Mouse (Mus musculus): ENCODE data around the gene Ankrd22. TPM values are rescaled to one million over a fixed set of nuclear protein-coding genes. Genes with fewer than 3 reads are reported as not detected.

The Ankrd22 gene
- polyA plus RNA-seq, 1 experiment = not detected

DNA sequence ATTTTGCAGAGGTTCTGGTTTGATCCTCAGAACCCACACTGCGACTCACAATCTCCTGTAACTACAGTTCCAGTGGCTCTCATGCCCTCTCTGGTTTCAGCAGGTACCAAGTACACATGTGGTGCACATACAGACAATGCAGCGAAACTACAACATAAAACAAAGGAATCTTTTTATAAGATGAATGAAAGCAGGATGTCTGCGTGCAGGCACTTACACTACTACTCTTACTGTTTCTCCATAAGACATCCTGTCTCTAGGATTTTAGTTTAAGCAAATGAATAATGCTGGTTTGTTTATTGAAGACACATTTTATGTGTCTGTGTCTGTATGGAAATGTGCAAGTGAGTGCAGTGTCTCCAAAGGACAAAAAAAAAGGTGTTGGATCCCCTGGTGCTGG lies 15.4 kb upstream of the Ankrd22 start:
- Histone ChIP-seq H3K4me1 (ENCODE audit: control insufficient read depth, insufficient read depth, low read length) (no peaks in the 10 kb centered on the region), H3K27ac (ENCODE audit: insufficient read depth, low read depth, low read length) (no peak overlapping the region), H3K4me3 (ENCODE audit: insufficient read depth, low read depth, low read length) (no peak overlapping the region), H3K36me3 (ENCODE audit: control insufficient read depth, insufficient read depth, low read length) (no peaks in the 10 kb centered on the region), H3K27me3 (replicated peaks; ENCODE audit: control insufficient read depth, insufficient read depth, low read length) (no peaks in the 10 kb centered on the region; the same call in 1 of the 2 replicates)
- no peak for DNase-seq
- no peak for TF ChIP-seq CTCF (conservative IDR thresholded peaks at IDR 0.05; ENCODE audit: insufficient read depth, insufficient read length, low read depth, low read length)
- no peak for TF ChIP-seq POLR2A (IDR thresholded peaks at IDR 0.05; ENCODE audit: low read depth, low read length)
- WGBS = 88% methylated on average over 3 of the region's 3 CpGs

DNA sequence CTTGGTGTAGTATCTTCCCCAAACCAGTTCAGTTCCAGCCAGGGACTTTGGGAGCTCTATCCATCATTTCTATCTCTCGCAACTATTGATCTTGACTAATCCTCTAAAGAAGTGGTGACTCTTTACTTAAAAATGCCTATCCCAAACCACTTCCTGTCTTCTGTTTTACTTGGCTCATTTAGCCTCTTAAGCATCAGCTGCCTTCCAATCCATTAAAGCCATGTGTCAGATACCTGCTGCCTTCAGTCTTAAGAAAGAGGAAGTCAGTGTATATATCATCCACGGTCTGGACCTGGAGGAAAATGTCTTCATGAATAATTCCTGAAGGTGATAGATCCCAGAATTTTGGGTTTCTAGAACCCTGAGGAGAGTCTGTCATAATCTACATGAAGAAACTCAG lies 14.5 kb upstream of the Ankrd22 start:
- Histone ChIP-seq H3K4me3 (ENCODE audit: insufficient read depth, low read depth, low read length) (no peak overlapping the region), H3K36me3 (ENCODE audit: control insufficient read depth, insufficient read depth, low read length) (no peaks in the 10 kb centered on the region), H3K27ac (ENCODE audit: insufficient read depth, low read depth, low read length) (no peak overlapping the region), H3K4me1 (ENCODE audit: control insufficient read depth, insufficient read depth, low read length) (no peaks in the 10 kb centered on the region), H3K27me3 (replicated peaks; ENCODE audit: control insufficient read depth, insufficient read depth, low read length) (no peaks in the 10 kb centered on the region; the same call in 1 of the 2 replicates)
- TF ChIP-seq POLR2A (IDR thresholded peaks at IDR 0.05; ENCODE audit: low read depth, low read length) (no peak), CTCF (conservative IDR thresholded peaks at IDR 0.05; ENCODE audit: insufficient read depth, insufficient read length, low read depth, low read length) (no peak)
- DNase-seq = no peak
- 71% methylated on average over 2 of the region's 2 CpGs for WGBS

DNA sequence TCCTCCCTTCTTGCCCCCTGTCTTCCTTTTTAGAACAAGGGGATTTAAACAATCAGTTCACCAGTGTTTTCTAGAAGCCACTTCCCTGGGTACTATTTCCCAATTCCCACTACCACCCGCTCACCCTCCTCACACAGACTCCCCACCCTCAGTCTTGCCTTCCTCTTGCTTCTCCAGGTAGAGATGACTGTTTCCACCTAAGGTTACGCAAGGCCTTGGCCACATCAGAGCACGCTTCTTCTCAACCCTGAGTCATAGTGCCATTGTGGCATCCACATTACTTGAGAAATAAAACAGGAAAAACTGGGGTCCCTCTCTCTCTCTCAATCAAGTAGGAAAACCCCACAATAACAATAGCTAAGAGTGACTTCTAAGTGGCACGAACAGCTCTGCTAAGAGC lies 13.3 kb upstream of the Ankrd22 start:
- Histone ChIP-seq H3K36me3 (ENCODE audit: control insufficient read depth, insufficient read depth, low read length) (no peaks in the 10 kb centered on the region), H3K4me1 (ENCODE audit: control insufficient read depth, insufficient read depth, low read length) (no peaks in the 10 kb centered on the region), H3K27me3 (replicated peaks; ENCODE audit: control insufficient read depth, insufficient read depth, low read length) (no peaks in the 10 kb centered on the region; the same call in 1 of the 2 replicates), H3K27ac (ENCODE audit: insufficient read depth, low read depth, low read length) (no peak overlapping the region), H3K4me3 (ENCODE audit: insufficient read depth, low read depth, low read length) (no peak overlapping the region)
- WGBS = 94% methylated on average over 4 of the region's 4 CpGs
- no peak for DNase-seq
- no peak for TF ChIP-seq CTCF (conservative IDR thresholded peaks at IDR 0.05; ENCODE audit: insufficient read depth, insufficient read length, low read depth, low read length)
- no peak for TF ChIP-seq POLR2A (IDR thresholded peaks at IDR 0.05; ENCODE audit: low read depth, low read length)

- no peak for DNase-seq
Measured at GRCm38 (mm10) chr19:34174004-34174403, 8.2 kb upstream of the Ankrd22 start.

GRCm38 (mm10) chr19:34171167-34171566 lies 5.3 kb upstream of the Ankrd22 start:
- no peak for DNase-seq
- Histone ChIP-seq H3K4me1 (ENCODE audit: control insufficient read depth, insufficient read depth, low read length) (no peaks in the 10 kb centered on the region), H3K4me3 (ENCODE audit: insufficient read depth, low read depth, low read length) (no peak overlapping the region), H3K27ac (ENCODE audit: insufficient read depth, low read depth, low read length) (no peak overlapping the region), H3K36me3 (ENCODE audit: control insufficient read depth, insufficient read depth, low read length) (no peaks in the 10 kb centered on the region), H3K27me3 (replicated peaks; ENCODE audit: control insufficient read depth, insufficient read depth, low read length) (no peaks in the 10 kb centered on the region)
- WGBS = 63% methylated on average over 3 of the region's 3 CpGs
- TF ChIP-seq POLR2A (IDR thresholded peaks at IDR 0.05; ENCODE audit: low read depth, low read length) (no peak), CTCF (conservative IDR thresholded peaks at IDR 0.05; ENCODE audit: insufficient read depth, insufficient read length, low read depth, low read length) (no peak)

More at GRCm38 (mm10) chr19:34174004-34174403, 8.2 kb upstream of the Ankrd22 start:
- H3K4me1 ChIP-seq (ENCODE audit: control insufficient read depth, insufficient read depth, low read length) = no peaks in the 10 kb centered on the region
- TF ChIP-seq CTCF (conservative IDR thresholded peaks at IDR 0.05; ENCODE audit: insufficient read depth, insufficient read length, low read depth, low read length) (no peak), POLR2A (IDR thresholded peaks at IDR 0.05; ENCODE audit: low read depth, low read length) (no peak)
- H3K36me3 ChIP-seq (ENCODE audit: control insufficient read depth, insufficient read depth, low read length) = no peaks in the 10 kb centered on the region
- H3K27me3 ChIP-seq (replicated peaks; ENCODE audit: control insufficient read depth, insufficient read depth, low read length) = no peaks in the 10 kb centered on the region; the same call in 1 of the 2 replicates
- WGBS = 79% methylated on average over 3 of the region's 3 CpGs
- H3K4me3 ChIP-seq (ENCODE audit: insufficient read depth, low read depth, low read length) = no peak overlapping the region
- no peak overlapping the region for H3K27ac ChIP-seq (ENCODE audit: insufficient read depth, low read depth, low read length)

GRCm38 (mm10) chr19:34169121-34169520 lies 3.3 kb upstream of the Ankrd22 start:
- no peak for DNase-seq
- no peaks in the 10 kb centered on the region for H3K4me1 ChIP-seq (ENCODE audit: control insufficient read depth, insufficient read depth, low read length)
- no peak overlapping the region for H3K27ac ChIP-seq (ENCODE audit: insufficient read depth, low read depth, low read length)
- no peak overlapping the region for H3K4me3 ChIP-seq (ENCODE audit: insufficient read depth, low read depth, low read length)
- no peaks in the 10 kb centered on the region for H3K27me3 ChIP-seq (replicated peaks; ENCODE audit: control insufficient read depth, insufficient read depth, low read length)
- no peaks in the 10 kb centered on the region for H3K36me3 ChIP-seq (ENCODE audit: control insufficient read depth, insufficient read depth, low read length)
- TF ChIP-seq POLR2A (IDR thresholded peaks at IDR 0.05; ENCODE audit: low read depth, low read length) = no peak
- no peak for TF ChIP-seq CTCF (conservative IDR thresholded peaks at IDR 0.05; ENCODE audit: insufficient read depth, insufficient read length, low read depth, low read length)

DNA sequence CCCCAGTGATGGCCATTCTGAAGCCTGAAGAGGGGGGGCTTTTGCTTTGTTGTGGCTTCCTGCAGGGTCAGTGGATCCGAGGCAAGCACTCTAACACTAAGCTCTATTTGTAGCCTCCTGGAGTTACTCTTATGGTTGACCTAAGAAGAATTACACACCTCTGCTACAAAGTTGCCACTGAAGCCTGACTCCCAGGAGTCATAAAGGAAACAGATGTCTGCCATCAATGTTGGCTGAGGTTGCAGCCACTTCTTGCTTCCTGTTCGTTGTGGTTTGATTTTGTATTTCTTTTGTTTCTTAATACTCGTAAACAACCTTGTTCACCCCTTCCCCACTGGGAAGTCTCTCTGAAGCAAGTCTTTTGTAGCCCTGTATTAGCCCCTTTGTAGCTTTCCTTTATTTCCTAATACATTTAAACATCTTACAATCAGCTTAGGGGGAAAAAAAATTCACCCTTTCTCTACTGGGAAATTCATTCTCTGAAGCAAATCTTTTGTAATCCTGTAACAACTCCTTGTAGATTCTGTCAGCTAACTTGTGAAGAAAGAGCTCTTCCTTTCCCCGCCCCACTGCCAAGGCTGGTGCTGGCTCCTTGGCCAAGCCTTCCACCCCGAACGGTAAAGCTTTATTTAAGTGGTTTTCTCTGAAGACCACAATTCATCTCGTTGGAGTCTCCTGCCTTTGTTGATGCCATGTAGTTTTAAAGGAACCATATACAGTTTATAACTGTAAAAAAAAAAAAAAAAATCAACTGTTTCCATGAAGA lies 2.2 kb upstream of the Ankrd22 start:
- WGBS = 40% methylated on average over 7 of the region's 7 CpGs
- Histone ChIP-seq H3K4me3 (ENCODE audit: insufficient read depth, low read depth, low read length) (no peak overlapping the region), H3K36me3 (ENCODE audit: control insufficient read depth, insufficient read depth, low read length) (no peaks in the 10 kb centered on the region), H3K27ac (ENCODE audit: insufficient read depth, low read depth, low read length) (no peak overlapping the region), H3K27me3 (replicated peaks; ENCODE audit: control insufficient read depth, insufficient read depth, low read length) (no peaks in the 10 kb centered on the region), H3K4me1 (ENCODE audit: control insufficient read depth, insufficient read depth, low read length) (no peaks in the 10 kb centered on the region)
- TF ChIP-seq CTCF (conservative IDR thresholded peaks at IDR 0.05; ENCODE audit: insufficient read depth, insufficient read length, low read depth, low read length) (no peak), POLR2A (IDR thresholded peaks at IDR 0.05; ENCODE audit: low read depth, low read length) (no peak)
- no peak for DNase-seq
